Comparison of ENCODE assay signal across 23 mouse cellular contexts in the genomic region with DNA sequence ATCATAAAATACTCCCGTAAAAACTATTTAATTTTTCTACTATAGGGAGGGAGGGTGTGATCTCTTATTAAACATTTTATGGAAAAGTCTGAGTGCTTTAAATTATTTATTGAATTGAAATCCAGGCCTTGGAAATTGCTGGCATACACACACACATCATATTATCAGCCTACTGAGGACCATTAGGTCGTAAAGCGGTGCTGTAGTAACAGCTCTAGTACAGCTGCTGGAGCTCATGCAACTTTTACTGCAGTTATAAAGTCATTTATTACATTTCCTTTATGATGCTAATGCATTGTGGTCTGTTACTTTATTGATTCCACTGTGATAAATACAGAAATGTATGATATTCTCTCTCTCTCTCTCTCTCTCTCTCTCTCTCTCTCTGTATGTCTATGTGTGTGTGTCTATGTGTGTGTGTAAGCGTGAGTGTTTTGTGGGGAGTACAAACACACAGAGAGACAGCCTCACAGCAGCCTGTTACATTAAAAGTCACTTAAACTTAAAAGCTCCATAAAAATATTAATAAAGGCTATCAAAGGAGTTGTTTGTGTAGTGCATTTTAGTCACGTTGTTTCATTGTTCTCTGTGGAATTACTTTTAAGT.
DNase-seq lines count a peak whose midpoint lies in the region; ATAC-seq and TF ChIP-seq lines count a peak whose summit lies in the region.
"Had no signal": no experiment of that assay in that cellular context is flagged by ENCODE, and none has a peak within 500 bp of the region (broad histone marks: within the 10 kb centered on the region; RNA-seq: fewer than 3 reads in every experiment).

No protein-coding gene starts in this region.

- H3K36me3 ChIP-seq in intestine, embryonic 14.5 days (ENCODE audit: control insufficient read depth, insufficient read depth, low read length) = no peaks in the 10 kb centered on the region
- H3K36me3 ChIP-seq in intestine, postnatal 0 days (ENCODE audit: control insufficient read depth, insufficient read depth) = no peaks in the 10 kb centered on the region
- H3K36me3 ChIP-seq in limb, embryonic 13.5 days = no peaks in the 10 kb centered on the region
- H3K36me3 ChIP-seq in neural tube, embryonic 15.5 days = no peaks in the 10 kb centered on the region
- H3K36me3 ChIP-seq in hindbrain, embryonic 10.5 days = no peaks in the 10 kb centered on the region
- H3K36me3 ChIP-seq: embryonic facial prominence, embryonic 13.5 days; forebrain, embryonic 12.5 days; G1E; heart, embryonic 15.5 days had no signal

- ATAC-seq in intestine, embryonic 14.5 days (replicated peaks; ENCODE audit: low FRiP score, low TSS enrichment, low read depth) = 0 out of 2 replicates have a peak, but pooled peaks have one; percentile 50
- no peak for ATAC-seq in intestine, postnatal 0 days
- ATAC-seq in limb, embryonic 13.5 days (ENCODE audit: low FRiP score, low read depth) = peak; percentile 95
- ATAC-seq in neural tube, embryonic 15.5 days (ENCODE audit: low FRiP score) = peak; percentile 87
- ATAC-seq: CD4-positive, CD25-positive, alpha-beta regulatory T cell, adult 4 months; forebrain, embryonic 16.5 days had no signal

- H3K9ac ChIP-seq in intestine, embryonic 14.5 days (ENCODE audit: low read length) = no peak overlapping the region
- H3K9ac ChIP-seq in intestine, postnatal 0 days (ENCODE audit: low read depth, low read length) = no peak overlapping the region
- H3K9ac ChIP-seq in limb, embryonic 13.5 days = no peak overlapping the region
- H3K9ac ChIP-seq in neural tube, embryonic 15.5 days (replicated peaks) = no peak overlapping the region
- H3K9ac ChIP-seq: embryonic facial prominence, embryonic 13.5 days; forebrain, embryonic 12.5 days; heart, embryonic 15.5 days; hindbrain, embryonic 14.5 days had no signal

- no peak overlapping the region for H3K27ac ChIP-seq in intestine, embryonic 14.5 days (ENCODE audit: low read depth)
- no peak overlapping the region for H3K27ac ChIP-seq in intestine, postnatal 0 days (ENCODE audit: low read depth, low read length)
- H3K27ac ChIP-seq in limb, embryonic 13.5 days = no peak overlapping the region
- H3K27ac ChIP-seq in neural tube, embryonic 15.5 days (replicated peaks) = no peak overlapping the region
- no peak overlapping the region for H3K27ac ChIP-seq in hindbrain, embryonic 10.5 days
- H3K27ac ChIP-seq: embryonic facial prominence, embryonic 13.5 days; forebrain, embryonic 12.5 days; heart, adult 2 months; heart, embryonic 15.5 days; hindbrain, embryonic 14.5 days had no signal

- no peak for TF ChIP-seq CTCF in intestine, postnatal 0 days (IDR thresholded peaks at IDR 0.05; ENCODE audit: low read depth)

- no peaks in the 10 kb centered on the region for H3K27me3 ChIP-seq in intestine, embryonic 14.5 days (replicated peaks; ENCODE audit: control insufficient read depth, insufficient read depth, low read length)
- H3K27me3 ChIP-seq in intestine, postnatal 0 days (replicated peaks; ENCODE audit: control insufficient read depth, insufficient read depth, low read length) = no peaks in the 10 kb centered on the region
- peaks cover 24% of the 10 kb centered on the region for H3K27me3 ChIP-seq in limb, embryonic 13.5 days
- H3K27me3 ChIP-seq in neural tube, embryonic 15.5 days (replicated peaks) = no peaks in the 10 kb centered on the region
- H3K27me3 ChIP-seq in hindbrain, embryonic 10.5 days (ENCODE audit: insufficient read depth, poor library complexity, severe bottlenecking) = no peaks in the 10 kb centered on the region
- H3K27me3 ChIP-seq: embryonic facial prominence, embryonic 13.5 days; forebrain, embryonic 12.5 days; heart, embryonic 15.5 days had no signal

- H3K4me2 ChIP-seq in intestine, embryonic 14.5 days (ENCODE audit: low read length) = no peak overlapping the region
- H3K4me2 ChIP-seq in intestine, postnatal 0 days (replicated peaks; ENCODE audit: low read depth) = no peak overlapping the region
- no peak overlapping the region for H3K4me2 ChIP-seq in limb, embryonic 13.5 days (replicated peaks)
- H3K4me2 ChIP-seq in neural tube, embryonic 15.5 days = no peak overlapping the region
- H3K4me2 ChIP-seq: embryonic facial prominence, embryonic 13.5 days; forebrain, embryonic 12.5 days; heart, embryonic 11.5 days; heart, embryonic 15.5 days; hindbrain, embryonic 14.5 days had no signal

- no peaks in the 10 kb centered on the region for H3K9me3 ChIP-seq in intestine, embryonic 14.5 days (ENCODE audit: control insufficient read depth, low read length)
- H3K9me3 ChIP-seq in intestine, postnatal 0 days (ENCODE audit: control insufficient read depth) = no peaks in the 10 kb centered on the region
- H3K9me3 ChIP-seq in limb, embryonic 13.5 days = no peaks in the 10 kb centered on the region
- H3K9me3 ChIP-seq in neural tube, embryonic 15.5 days (replicated peaks) = no peaks in the 10 kb centered on the region
- no peaks in the 10 kb centered on the region for H3K9me3 ChIP-seq in hindbrain, embryonic 10.5 days
- H3K9me3 ChIP-seq: embryonic facial prominence, embryonic 13.5 days; forebrain, embryonic 12.5 days; G1E; heart, embryonic 15.5 days had no signal

- H3K4me3 ChIP-seq in intestine, embryonic 14.5 days (ENCODE audit: low read depth, low read length) = no peak overlapping the region
- H3K4me3 ChIP-seq in intestine, postnatal 0 days (ENCODE audit: low read depth, low read length) = no peak overlapping the region
- no peak overlapping the region for H3K4me3 ChIP-seq in limb, embryonic 13.5 days
- no peak overlapping the region for H3K4me3 ChIP-seq in neural tube, embryonic 15.5 days (replicated peaks)
- H3K4me3 ChIP-seq in hindbrain, embryonic 10.5 days = no peak overlapping the region
- H3K4me3 ChIP-seq: embryonic facial prominence, embryonic 13.5 days; forebrain, embryonic 12.5 days; heart, adult 2 months; heart, embryonic 15.5 days had no signal

- no peaks in the 10 kb centered on the region for H3K4me1 ChIP-seq in intestine, embryonic 14.5 days (replicated peaks; ENCODE audit: control insufficient read depth, insufficient read depth, low read length)
- no peaks in the 10 kb centered on the region for H3K4me1 ChIP-seq in intestine, postnatal 0 days (replicated peaks; ENCODE audit: control insufficient read depth, insufficient read depth, low read length)
- H3K4me1 ChIP-seq in limb, embryonic 13.5 days = no peaks in the 10 kb centered on the region
- no peaks in the 10 kb centered on the region for H3K4me1 ChIP-seq in neural tube, embryonic 15.5 days
- no peaks in the 10 kb centered on the region for H3K4me1 ChIP-seq in hindbrain, embryonic 10.5 days (replicated peaks)
- H3K4me1 ChIP-seq: embryonic facial prominence, embryonic 13.5 days; forebrain, embryonic 12.5 days; heart, embryonic 15.5 days had no signal

- WGBS in intestine, embryonic 14.5 days = 71% methylated on average over 5 of the region's 5 CpGs
- 42% methylated on average over 5 of the region's 5 CpGs for WGBS in intestine, postnatal 0 days
- 29% methylated on average over 5 of the region's 5 CpGs for WGBS in limb, embryonic 13.5 days
- 47% methylated on average over 5 of the region's 5 CpGs for WGBS in neural tube, embryonic 15.5 days
- 93% methylated on average over 5 of the region's 5 CpGs for WGBS in hindbrain, embryonic 10.5 days

- DNase-seq in intestine, embryonic 14.5 days (ENCODE audit: low spot score) = no peak
- DNase-seq in forelimb bud, embryonic 11.5 days (ENCODE audit: low read depth, low spot score) = peak; percentile 4
- no peak for DNase-seq in hindbrain, embryonic 10.5 days (ENCODE audit: low spot score)
- DNase-seq in embryo, embryonic 9.5 days (ENCODE audit: extremely low spot score) = no peak
- DNase-seq: adrenal gland, postnatal 10 days; B cell, adult 2 months; cerebellum, adult 11 months; cerebellum, adult 8-10 months; cerebellum, postnatal 14 days; gastrocnemius, postnatal 14 days; heart, adult 2 months; heart, postnatal 14 days had no signal
